Mouse (Mus musculus) intestine, embryonic 15.5 days (tissue): Measurements from ENCODE around the gene Fam102b. TPM values are rescaled to one million over a fixed set of nuclear protein-coding genes. Genes with fewer than 3 reads are reported as not detected.
A peak's percentile ranks its signal among the peaks of the same experiment; 100 is the strongest.

Source experiments
- ATAC-seq: fragments of 200-750 bp; cut with Nextera tagmentation; 2 replicates; pipeline ENCODE4 v1.8.0; 2017; ENCODE audit warnings: moderate TSS enrichment, moderate library complexity
- H3K27ac ChIP-seq: fragments of 300-500 bp; sonication (generic); 2 replicates; pipeline ENCODE4 v1.5.1; 2015; ENCODE audit warnings: mild to moderate bottlenecking, inconsistent platforms
- H3K27me3 ChIP-seq: fragments of 300-500 bp; sonication (generic); replicated peaks from 2 replicates; pipeline ENCODE4 v1.6.1; 2015; ENCODE audit warnings: inconsistent platforms
- H3K36me3 ChIP-seq: fragments of 300-500 bp; sonication (generic); 2 replicates; pipeline ENCODE4 v1.6.1; 2015; ENCODE audit warnings: inconsistent platforms
- H3K4me1 ChIP-seq: fragments of 300-500 bp; sonication (generic); replicated peaks from 2 replicates; pipeline ENCODE4 v1.6.1; 2015; ENCODE audit warnings: inconsistent platforms
- H3K4me2 ChIP-seq: fragments of 300-500 bp; sonication (generic); replicated peaks from 2 replicates; pipeline ENCODE4 v1.6.1; 2015; ENCODE audit warnings: mild to moderate bottlenecking, inconsistent platforms
- H3K4me3 ChIP-seq: fragments of 300-500 bp; sonication (generic); replicated peaks from 2 replicates; pipeline ENCODE4 v1.5.1; 2015; ENCODE audit warnings: inconsistent platforms
- H3K9ac ChIP-seq: fragments of 300-500 bp; sonication (generic); 2 replicates; pipeline ENCODE4 v1.6.1; 2015; ENCODE audit warnings: inconsistent platforms
- H3K9me3 ChIP-seq: fragments of 300-500 bp; sonication (generic); 2 replicates; pipeline ENCODE4 v1.6.1; 2016; ENCODE audit warnings: inconsistent platforms
- WGBS: fragments of 180-500 bp; shearing (Covaris S2); methylation state at CpG from one replicate; pipeline ENCODE4 v1.1.7; 2015; 5-methylcytosine and 5-hydroxymethylcytosine counted together
- polyA plus RNA-seq: library from polyadenylated mRNA; unstranded; fragments of >200 nt; fragmentation: Nextera tagmentation; extraction: Ambion mirVana; gene quantifications from 2 replicates; pipeline ENCODE4 v1.2.1, GENCODE M21; 2015

Fam102b gene
- polyA plus RNA-seq, 1 experiment from 2014 or later = 11.8 TPM

GRCm38 (mm10) chr3:109005777-109006176 lies 21.6 kb downstream of the Fam102b start:
- H3K36me3 ChIP-seq = no peaks in the 10 kb centered on the region
- no peaks in the 10 kb centered on the region for H3K27me3 ChIP-seq
- ATAC-seq = no peak
- H3K4me1 ChIP-seq = no peaks in the 10 kb centered on the region
- H3K4me2 ChIP-seq = no peak overlapping the region
- whole genome bisulfite sequencing = 73% methylated on average over 5 of the region's 5 CpGs
- H3K27ac ChIP-seq = no peak overlapping the region
- no peak overlapping the region for H3K9ac ChIP-seq
- no peaks in the 10 kb centered on the region for H3K9me3 ChIP-seq
- no peak overlapping the region for H3K4me3 ChIP-seq

DNA sequence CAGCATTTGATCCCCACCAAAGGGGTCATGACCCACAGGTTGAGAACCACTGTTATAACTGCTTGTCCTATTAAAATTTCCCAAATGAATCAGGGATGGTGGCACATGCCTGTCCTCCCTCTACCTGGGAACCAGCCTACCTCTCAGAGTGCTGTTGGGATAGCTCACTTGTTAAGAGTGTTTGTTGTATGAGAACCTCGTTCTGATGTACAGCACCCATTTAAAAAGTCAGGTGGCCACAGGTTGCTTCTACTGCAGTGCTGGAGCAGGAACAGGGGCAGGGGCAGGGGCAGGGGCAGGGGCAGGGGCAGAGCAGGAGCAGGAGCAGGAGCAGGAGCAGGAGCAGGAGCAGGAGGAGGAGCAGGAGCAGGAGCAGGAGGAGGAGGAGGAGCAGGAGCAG lies 28.2 kb downstream of the Fam102b start:
- H3K4me1 ChIP-seq = no peaks in the 10 kb centered on the region
- H3K4me3 ChIP-seq = no peak overlapping the region
- no peak for ATAC-seq
- no peak overlapping the region for H3K4me2 ChIP-seq
- H3K36me3 ChIP-seq = no peaks in the 10 kb centered on the region
- H3K27ac ChIP-seq = no peak overlapping the region
- 89% methylated on average over 1 of the region's 1 CpGs for WGBS
- H3K27me3 ChIP-seq = no peaks in the 10 kb centered on the region
- no peaks in the 10 kb centered on the region for H3K9me3 ChIP-seq
- no peak overlapping the region for H3K9ac ChIP-seq

DNA sequence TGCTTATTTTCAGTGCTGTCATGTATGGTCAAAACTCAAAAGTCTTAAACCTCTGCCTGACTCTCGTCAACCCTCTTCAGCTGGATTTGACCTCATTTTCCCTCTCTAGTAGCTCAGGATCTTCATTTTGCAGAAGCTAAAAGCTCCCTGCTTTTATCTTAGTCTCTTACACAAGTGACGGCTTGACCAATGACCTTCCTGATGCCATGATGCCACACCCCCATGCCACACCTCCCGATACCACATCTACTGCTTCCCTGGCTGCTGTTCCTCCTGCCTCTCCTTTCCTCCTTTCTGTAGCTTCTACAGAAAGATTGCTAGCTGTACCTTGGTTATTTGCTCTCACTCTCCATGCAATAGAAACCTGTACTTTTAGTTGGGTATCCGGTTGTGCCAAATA lies 29.6 kb downstream of the Fam102b start:
- Histone ChIP-seq H3K4me1 (no peaks in the 10 kb centered on the region), H3K4me3 (no peak overlapping the region), H3K36me3 (no peaks in the 10 kb centered on the region), H3K4me2 (no peak overlapping the region), H3K27me3 (no peaks in the 10 kb centered on the region), H3K9ac (no peak overlapping the region), H3K9me3 (no peaks in the 10 kb centered on the region), H3K27ac (no peak overlapping the region)
- ATAC-seq = no peak
- 72% methylated on average over 4 of the region's 4 CpGs for WGBS

- Histone ChIP-seq H3K4me2 (no peak overlapping the region), H3K4me1 (no peaks in the 10 kb centered on the region), H3K27me3 (no peaks in the 10 kb centered on the region), H3K9ac (no peak overlapping the region), H3K4me3 (no peak overlapping the region), H3K27ac (no peak overlapping the region), H3K36me3 (no peaks in the 10 kb centered on the region), H3K9me3 (no peaks in the 10 kb centered on the region)
- 71% methylated on average over 11 of the region's 11 CpGs for WGBS
- peak; percentile 53; the same call in 1 of the 2 replicates for ATAC-seq
Observed at GRCm38 (mm10) chr3:108997284-108997683, 30.1 kb downstream of the Fam102b start.

- WGBS = 82% methylated on average over 2 of the region's 2 CpGs
- no peak overlapping the region for H3K9ac ChIP-seq
- H3K9me3 ChIP-seq = no peaks in the 10 kb centered on the region
- H3K4me1 ChIP-seq = no peaks in the 10 kb centered on the region
- peaks cover 3% of the 10 kb centered on the region; the same call in 1 of the 2 replicates for H3K36me3 ChIP-seq
- no peak overlapping the region for H3K27ac ChIP-seq
- H3K4me3 ChIP-seq = no peak overlapping the region
- no peak overlapping the region for H3K4me2 ChIP-seq
- ATAC-seq = no peak
- H3K27me3 ChIP-seq = no peaks in the 10 kb centered on the region
Observed at GRCm38 (mm10) chr3:108995379-108995778, 32.0 kb downstream of the Fam102b start.

- Histone ChIP-seq H3K4me1 (no peaks in the 10 kb centered on the region), H3K9ac (no peak overlapping the region), H3K36me3 (peaks cover 3% of the 10 kb centered on the region; the same call in 1 of the 2 replicates), H3K9me3 (no peaks in the 10 kb centered on the region), H3K27ac (no peak overlapping the region), H3K27me3 (no peaks in the 10 kb centered on the region), H3K4me2 (no peak overlapping the region), H3K4me3 (no peak overlapping the region)
- ATAC-seq = no peak
- WGBS = 92% methylated on average over 2 of the region's 2 CpGs
Observed at GRCm38 (mm10) chr3:108994477-108994876, 32.9 kb downstream of the Fam102b start.

- Histone ChIP-seq H3K4me3 (no peak overlapping the region), H3K9me3 (no peaks in the 10 kb centered on the region), H3K27ac (no peak overlapping the region), H3K36me3 (peaks cover 3% of the 10 kb centered on the region; the same call in 1 of the 2 replicates), H3K4me2 (no peak overlapping the region), H3K27me3 (no peaks in the 10 kb centered on the region), H3K9ac (no peak overlapping the region), H3K4me1 (no peaks in the 10 kb centered on the region)
- ATAC-seq = no peak
- WGBS = 82% methylated on average over 9 of the region's 9 CpGs
Observed at GRCm38 (mm10) chr3:108989971-108990548, 37.3 kb downstream of the Fam102b start.

DNA sequence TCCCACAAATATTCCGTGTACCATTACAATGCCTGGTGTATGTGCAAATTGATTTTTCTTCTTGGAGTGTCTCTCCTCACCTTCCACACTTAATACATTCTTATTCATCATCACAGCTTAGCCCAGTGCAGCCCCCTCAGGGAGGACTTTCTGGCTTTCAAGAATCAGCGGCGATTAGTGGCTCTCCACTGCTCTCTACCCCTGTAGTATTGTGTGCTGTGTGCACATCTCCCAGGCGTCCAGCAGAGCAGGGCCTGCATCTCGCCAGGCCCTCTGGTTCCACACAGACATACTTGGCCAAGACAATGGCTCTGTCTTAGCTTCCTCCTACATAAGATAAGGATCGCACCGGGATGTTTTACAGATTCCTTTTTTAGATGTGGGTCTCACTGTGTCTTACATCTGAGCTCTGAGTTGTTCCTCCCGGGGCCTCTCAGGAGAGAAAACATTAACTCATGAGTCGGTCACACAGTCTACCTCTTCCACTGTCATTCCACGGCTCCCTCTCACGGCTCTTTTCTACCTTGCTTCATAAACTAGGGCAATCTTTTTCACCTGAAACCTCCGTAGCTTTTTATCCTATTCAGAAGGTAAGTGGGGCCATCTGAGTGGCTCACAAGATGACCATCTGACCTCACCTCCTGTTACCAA lies 40.3 kb downstream of the Fam102b start:
- 81% methylated on average over 12 of the region's 12 CpGs for WGBS
- Histone ChIP-seq H3K27ac (no peak overlapping the region), H3K4me1 (no peaks in the 10 kb centered on the region), H3K27me3 (no peaks in the 10 kb centered on the region), H3K9ac (no peak overlapping the region), H3K4me3 (no peak overlapping the region), H3K4me2 (no peak overlapping the region), H3K9me3 (no peaks in the 10 kb centered on the region), H3K36me3 (peaks cover 3% of the 10 kb centered on the region; the same call in 1 of the 2 replicates)
- ATAC-seq = no peak

DNA sequence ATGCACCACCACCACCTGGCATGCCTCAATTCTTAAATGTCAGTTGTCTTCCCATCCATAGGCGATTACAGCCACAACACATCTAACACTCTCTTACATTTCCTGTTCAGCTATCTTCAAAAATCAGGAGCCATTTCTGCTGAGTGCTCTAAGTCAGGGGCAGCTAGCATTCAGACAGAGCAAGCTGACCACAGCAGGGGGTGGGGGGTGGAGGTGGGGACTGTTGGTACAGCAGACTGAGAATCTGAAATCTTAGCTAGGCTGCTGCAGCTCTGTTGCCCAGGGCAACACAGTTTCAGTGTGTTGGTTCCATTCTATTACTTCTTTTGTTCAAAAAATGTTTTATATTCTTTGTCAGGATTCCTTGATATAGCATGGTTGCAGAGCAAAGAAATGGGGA lies 40.9 kb downstream of the Fam102b start:
- Histone ChIP-seq H3K27me3 (no peaks in the 10 kb centered on the region), H3K36me3 (peaks cover 3% of the 10 kb centered on the region; the same call in 1 of the 2 replicates), H3K27ac (no peak overlapping the region), H3K4me2 (no peak overlapping the region), H3K4me3 (no peak overlapping the region), H3K9ac (no peak overlapping the region), H3K9me3 (no peaks in the 10 kb centered on the region), H3K4me1 (no peaks in the 10 kb centered on the region)
- no peak for ATAC-seq
- 73% methylated on average over 1 of the region's 1 CpGs for WGBS

GRCm38 (mm10) chr3:108983989-108984388 lies 43.4 kb downstream of the Fam102b start:
- Histone ChIP-seq H3K27me3 (no peaks in the 10 kb centered on the region), H3K4me2 (no peak overlapping the region), H3K4me3 (no peak overlapping the region), H3K9me3 (no peaks in the 10 kb centered on the region), H3K36me3 (peaks cover 9% of the 10 kb centered on the region), H3K4me1 (no peaks in the 10 kb centered on the region), H3K27ac (no peak overlapping the region), H3K9ac (no peak overlapping the region)
- ATAC-seq = no peak
- 56% methylated on average over 5 of the region's 5 CpGs for WGBS

DNA sequence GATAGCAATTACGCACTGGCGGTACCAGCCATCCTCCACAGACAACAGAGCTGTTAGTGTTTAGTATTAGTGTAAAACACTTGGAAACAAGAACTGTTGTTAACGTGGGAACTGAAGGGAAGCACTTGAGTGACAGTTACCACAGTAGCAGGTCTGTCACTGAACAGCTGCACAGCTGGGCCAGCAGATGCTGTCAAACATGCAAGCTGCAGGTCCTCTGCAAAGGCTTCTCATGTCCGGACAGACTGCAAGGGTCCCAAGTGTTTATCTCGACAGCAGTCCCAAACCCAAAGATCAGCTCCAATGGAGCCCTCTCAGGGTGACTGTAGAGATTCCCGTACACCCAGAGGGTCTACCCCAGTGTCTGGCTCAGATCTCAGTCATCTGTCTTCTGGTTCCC lies 45.5 kb downstream of the Fam102b start:
- WGBS = 84% methylated on average over 6 of the region's 6 CpGs
- H3K4me3 ChIP-seq = no peak overlapping the region
- no peaks in the 10 kb centered on the region for H3K4me1 ChIP-seq
- H3K27ac ChIP-seq = no peak overlapping the region
- H3K9me3 ChIP-seq = no peaks in the 10 kb centered on the region
- no peaks in the 10 kb centered on the region for H3K27me3 ChIP-seq
- no peak overlapping the region for H3K4me2 ChIP-seq
- H3K9ac ChIP-seq = no peak overlapping the region
- ATAC-seq = no peak
- peaks cover 14% of the 10 kb centered on the region for H3K36me3 ChIP-seq

DNA sequence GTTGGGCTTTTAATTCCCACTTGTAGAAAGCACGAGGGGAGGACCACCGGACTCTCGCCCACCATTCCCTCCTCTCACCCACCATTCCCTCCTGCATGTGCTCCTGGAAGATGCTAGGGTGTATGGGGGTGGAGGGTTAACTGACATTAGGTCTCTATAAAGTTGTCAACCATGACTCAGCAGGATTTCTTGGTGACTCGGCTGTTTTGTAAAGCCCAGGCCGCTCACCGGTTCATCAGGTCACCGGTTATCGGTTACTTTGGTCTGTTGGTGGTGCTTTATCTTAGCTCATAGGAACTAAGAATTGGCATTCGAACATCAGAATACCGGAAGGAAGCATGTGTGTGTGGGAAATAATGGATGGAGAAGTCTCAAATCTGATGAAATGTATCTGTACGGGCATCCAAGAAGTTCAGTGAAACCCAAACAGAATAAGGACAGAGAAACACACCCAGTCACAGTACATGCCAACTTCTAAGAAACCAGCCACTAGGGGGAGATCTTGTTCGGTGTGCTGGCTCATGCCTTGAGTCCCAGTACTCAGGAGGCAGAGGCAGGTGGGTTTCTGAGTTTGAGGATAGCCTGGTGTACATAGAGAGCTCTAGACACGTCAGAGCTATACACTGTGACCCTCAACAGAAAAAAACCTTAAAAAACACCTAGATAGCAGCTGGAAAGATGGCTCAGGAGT lies 49.9 kb downstream of the Fam102b start:
- Histone ChIP-seq H3K4me2 (no peak overlapping the region), H3K27me3 (no peaks in the 10 kb centered on the region), H3K4me1 (no peaks in the 10 kb centered on the region), H3K36me3 (peaks cover 17% of the 10 kb centered on the region), H3K9me3 (no peaks in the 10 kb centered on the region), H3K9ac (no peak overlapping the region), H3K4me3 (no peak overlapping the region), H3K27ac (no peak overlapping the region)
- 92% methylated on average over 13 of the region's 13 CpGs for WGBS
- no peak for ATAC-seq
